Mouse (Mus musculus) hindbrain, embryonic 13.5 days (tissue): ENCODE data around the gene Itgam. TPM values are rescaled to one million over a fixed set of nuclear protein-coding genes. Genes with fewer than 3 reads are reported as not detected.
"Not testable (repeated sequence)": the region's sequence is repeated elsewhere in the genome, so short reads cannot be mapped to it uniquely, and the experiment has no call there.

Experiments used
- ATAC-seq: fragments of 200-750 bp; cut with Nextera tagmentation; 2 replicates; pipeline ENCODE4 v1.8.0; 2017; ENCODE audit warnings: moderate TSS enrichment; ENCODE audit not compliant: low FRiP score
- H3K27ac ChIP-seq: fragments of 300-500 bp; sonication (generic); 2 replicates; pipeline ENCODE4 v1.5.1; 2015; ENCODE audit warnings: inconsistent platforms, mild to moderate bottlenecking, moderate library complexity
- H3K27me3 ChIP-seq: fragments of 300-500 bp; sonication (generic); 2 replicates; pipeline ENCODE4 v1.6.1; 2015; ENCODE audit warnings: mild to moderate bottlenecking, inconsistent platforms
- H3K36me3 ChIP-seq: fragments of 300-500 bp; sonication (generic); 2 replicates; pipeline ENCODE4 v1.6.1; 2015; ENCODE audit warnings: mild to moderate bottlenecking, inconsistent platforms
- H3K4me1 ChIP-seq: fragments of 300-500 bp; sonication (generic); replicated peaks from 2 replicates; pipeline ENCODE4 v1.6.1; 2015; ENCODE audit warnings: inconsistent platforms
- H3K4me2 ChIP-seq: fragments of 300-500 bp; sonication (generic); 2 replicates; pipeline ENCODE4 v1.6.1; 2015; ENCODE audit warnings: inconsistent platforms, mild to moderate bottlenecking, moderate library complexity
- H3K4me3 ChIP-seq: fragments of 300-500 bp; sonication (generic); 2 replicates; pipeline ENCODE4 v1.5.1; 2015; ENCODE audit warnings: mild to moderate bottlenecking, inconsistent platforms
- H3K9ac ChIP-seq: fragments of 300-500 bp; sonication (generic); 2 replicates; pipeline ENCODE4 v1.6.1; 2015; ENCODE audit warnings: mild to moderate bottlenecking, inconsistent platforms
- H3K9me3 ChIP-seq: fragments of 300-500 bp; sonication (generic); 2 replicates; pipeline ENCODE4 v1.6.1; 2016; ENCODE audit warnings: inconsistent platforms
- WGBS: fragments of 180-500 bp; shearing (Covaris S2); methylation state at CpG from one replicate; pipeline ENCODE4 v1.1.7; 2015; 5-methylcytosine and 5-hydroxymethylcytosine counted together
- polyA plus RNA-seq: library from polyadenylated mRNA; unstranded; fragments of >200 nt; fragmentation: Nextera tagmentation; extraction: Ambion mirVana; gene quantifications from 2 replicates; pipeline ENCODE4 v1.2.1, GENCODE M21; 2015

Gene Itgam
- polyA plus RNA-seq, 1 experiment from 2014 or later = 1.4 TPM

DNA sequence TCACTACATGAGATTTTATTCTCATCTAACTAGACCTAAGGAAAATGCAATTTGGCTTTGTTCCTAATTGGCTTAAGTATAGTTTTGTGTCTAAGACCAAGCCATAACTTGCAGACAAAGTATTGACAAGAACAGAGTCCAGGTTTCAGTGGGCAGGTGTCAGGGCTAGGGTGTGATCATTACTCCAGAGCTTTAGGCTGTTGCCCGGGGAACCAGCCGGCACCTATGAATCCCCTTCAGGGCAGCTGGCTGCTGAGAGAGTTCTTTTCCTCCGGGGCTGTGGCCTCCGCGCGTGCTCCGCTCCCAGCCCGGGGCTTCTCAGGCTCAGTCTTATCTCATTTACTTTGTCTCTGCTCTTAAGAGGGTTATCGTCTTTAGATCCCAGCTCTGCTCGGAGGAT is 92.5 kb downstream of the Itgam start:
- no peak for ATAC-seq
- Histone ChIP-seq H3K4me1 (no peaks in the 10 kb centered on the region), H3K4me3 (no peak overlapping the region), H3K9ac (no peak overlapping the region), H3K27ac (no peak overlapping the region), H3K27me3 (no peaks in the 10 kb centered on the region), H3K9me3 (no peaks in the 10 kb centered on the region), H3K4me2 (no peak overlapping the region), H3K36me3 (no peaks in the 10 kb centered on the region)
- 77% methylated on average over 10 of the region's 10 CpGs for WGBS

DNA sequence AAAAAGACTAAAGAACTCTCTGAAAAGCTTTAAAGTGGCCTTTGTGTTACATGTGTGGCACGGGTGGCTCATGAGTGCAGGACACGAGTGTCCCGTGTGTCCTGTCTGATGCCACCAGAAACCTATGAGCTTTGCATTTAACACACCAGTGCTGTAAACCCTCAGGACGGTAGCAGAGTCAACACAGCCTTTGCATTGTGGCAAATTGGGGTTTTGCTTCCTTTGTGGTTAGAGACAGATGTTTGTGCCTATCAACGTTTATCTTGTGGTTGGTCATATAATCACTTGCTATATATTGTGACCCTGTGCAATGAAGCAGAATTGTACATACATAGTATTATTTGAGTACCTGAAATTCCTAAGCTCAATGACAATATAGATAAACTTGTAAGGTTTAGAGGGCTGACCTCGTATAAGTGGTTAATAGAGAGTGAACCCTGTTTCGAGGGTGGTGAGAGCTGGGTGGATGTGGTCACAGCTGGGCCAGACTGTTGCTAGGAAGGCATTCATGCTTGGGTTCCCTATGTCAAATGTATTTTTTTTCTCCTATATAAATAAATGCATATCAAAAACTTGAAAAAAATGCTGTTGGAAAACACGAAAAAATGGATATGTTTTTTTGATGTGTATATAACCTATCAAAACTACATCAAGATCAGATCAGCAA is 96.4 kb downstream of the Itgam start:
- H3K36me3 ChIP-seq, H3K4me2 ChIP-seq, ATAC-seq, H3K27me3 ChIP-seq, H3K9ac ChIP-seq, H3K4me3 ChIP-seq, H3K4me1 ChIP-seq, H3K27ac ChIP-seq, H3K9me3 ChIP-seq: not testable (repeated sequence)
- whole genome bisulfite sequencing = 83% methylated on average over 8 of the region's 8 CpGs

GRCm38 (mm10) chr7:128164001-128164400 is 101.6 kb downstream of the Itgam start:
- Histone ChIP-seq H3K9me3 (no peaks in the 10 kb centered on the region), H3K4me2 (no peak overlapping the region), H3K27ac (no peak overlapping the region), H3K9ac (no peak overlapping the region), H3K27me3 (no peaks in the 10 kb centered on the region), H3K36me3 (no peaks in the 10 kb centered on the region), H3K4me1 (no peaks in the 10 kb centered on the region), H3K4me3 (no peak overlapping the region)
- 97% methylated on average over 4 of the region's 4 CpGs for WGBS
- no peak for ATAC-seq

DNA sequence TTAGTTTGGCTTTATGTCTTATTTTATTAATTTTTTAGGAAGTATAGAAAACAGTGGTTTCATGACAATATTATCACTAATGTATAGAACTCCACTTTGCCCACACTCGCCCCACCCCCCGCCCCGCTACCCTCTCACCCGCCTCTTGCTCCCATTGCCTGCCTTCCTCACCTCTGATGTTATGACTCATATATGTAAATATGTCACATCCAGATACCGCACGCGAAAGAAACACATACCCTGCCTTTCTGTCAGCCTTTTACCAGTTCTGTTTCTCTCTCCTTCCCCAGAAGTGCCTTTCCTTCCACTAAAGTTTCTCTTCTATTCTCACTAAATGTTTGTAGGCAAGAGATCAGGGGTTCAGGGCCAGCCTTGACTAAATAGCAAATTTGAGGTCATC is 104.0 kb downstream of the Itgam start:
- 90% methylated on average over 7 of the region's 7 CpGs for WGBS
- Histone ChIP-seq H3K4me2 (no peak overlapping the region), H3K27me3 (no peaks in the 10 kb centered on the region), H3K9ac (no peak overlapping the region), H3K36me3 (no peaks in the 10 kb centered on the region), H3K4me1 (no peaks in the 10 kb centered on the region), H3K9me3 (no peaks in the 10 kb centered on the region), H3K4me3 (no peak overlapping the region), H3K27ac (no peak overlapping the region)
- no peak for ATAC-seq

Other genes with a start within 250 kb of the Itgam start
- gene Stx4a, start 238.3 kb upstream of the Itgam start, polyA plus RNA-seq = 22.2 and 24.3 TPM in 2 replicates
- 38.7 and 40.9 TPM in 2 replicates for gene Stx1b, start 238.1 kb upstream of the Itgam start, polyA plus RNA-seq
- 11.0 TPM in 2 replicates for gene Zfp646, start 186.4 kb upstream of the Itgam start, polyA plus RNA-seq
- gene Zfp668, start 185.8 kb upstream of the Itgam start, polyA plus RNA-seq = 37.9 and 39.3 TPM in 2 replicates
- gene Prss53, start 171.7 kb upstream of the Itgam start, polyA plus RNA-seq = 0.58 and 0.82 TPM in 2 replicates
- gene Gm21974, start 167.2 kb upstream of the Itgam start, polyA plus RNA-seq = 0.61 TPM in 1 of 2 replicates, not detected in the other
- 67.6 and 71.1 TPM in 2 replicates for gene Vkorc1, start 167.0 kb upstream of the Itgam start, polyA plus RNA-seq
- gene Bckdk, start 158.6 kb upstream of the Itgam start, polyA plus RNA-seq = 59.7 and 66.8 TPM in 2 replicates
- 47.1 and 50.9 TPM in 2 replicates for gene Kat8, start 150.1 kb upstream of the Itgam start, polyA plus RNA-seq
- 0.26 and 0.30 TPM in 2 replicates for gene Prss8, start 132.5 kb upstream of the Itgam start, polyA plus RNA-seq
- 11.8 and 13.3 TPM in 2 replicates for gene Prss36, start 115.9 kb upstream of the Itgam start, polyA plus RNA-seq
- gene Fus, start 95.2 kb upstream of the Itgam start, polyA plus RNA-seq = 397 and 402 TPM in 2 replicates
- gene Pycard, start 68.8 kb upstream of the Itgam start, polyA plus RNA-seq = 6.5 and 8.2 TPM in 2 replicates
- gene Trim72, start 58.7 kb upstream of the Itgam start, polyA plus RNA-seq = 0.13 TPM in 1 of 2 replicates, not detected in the other
- not detected in 2 replicates for gene Gm49368, start within 50 bp of the Itgam start, polyA plus RNA-seq
- 0.17 TPM in 1 of 2 replicates, not detected in the other for gene Itgax, start 66.9 kb downstream of the Itgam start, polyA plus RNA-seq
- not detected in 2 replicates for gene Itgad, start 91.7 kb downstream of the Itgam start, polyA plus RNA-seq
- gene Cox6a2, start 143.7 kb downstream of the Itgam start, polyA plus RNA-seq = 0.70 and 1.1 TPM in 2 replicates
- gene Armc5, start 174.7 kb downstream of the Itgam start, polyA plus RNA-seq = 15.0 and 15.2 TPM in 2 replicates
- 10.6 and 11.4 TPM in 2 replicates for gene 9130023H24Rik, start 175.4 kb downstream of the Itgam start, polyA plus RNA-seq
- 27.9 and 31.0 TPM in 2 replicates for gene Tgfb1i1, start 184.2 kb downstream of the Itgam start, polyA plus RNA-seq
- not detected in 2 replicates for gene Slc5a2, start 203.0 kb downstream of the Itgam start, polyA plus RNA-seq
- 17.2 and 20.3 TPM in 2 replicates for gene BC017158, start 235.5 kb downstream of the Itgam start, polyA plus RNA-seq